Mouse (Mus musculus) olfactory bulb, adult 2 months (tissue): ENCODE measurements around the gene Rd3l.

Experiments
- CTCF ChIP-seq: fragments of 200-500 bp; IDR thresholded peaks from 2 replicates; pipeline ENCODE4 v1.5.1; 2012; ENCODE audit warnings: low read depth, mild to moderate bottlenecking, low read length, moderate library complexity; ENCODE audit not compliant: insufficient read depth
- POLR2A ChIP-seq: fragments of 200-500 bp; IDR thresholded peaks from 2 replicates; pipeline ENCODE4 v1.6.1; 2012; ENCODE audit warnings: mild to moderate bottlenecking, low read depth, low read length, moderate library complexity; ENCODE audit not compliant: insufficient read depth

GRCm38 (mm10) chr12:111931411-111932025, 49.6 kb downstream of the Rd3l start:
- TF ChIP-seq CTCF (no peak), POLR2A (no peak)
